Mouse (Mus musculus) erythroid progenitor cell, adult 5-6 weeks (primary cell): ENCODE results near the gene Endog. TPM values are rescaled to one million over a fixed set of nuclear protein-coding genes. Genes with fewer than 3 reads are reported as not detected.
"Not testable (repeated sequence)": the region's sequence is repeated elsewhere in the genome, so short reads cannot be mapped to it uniquely, and the experiment has no call there.

ENCODE experiments used
- ATAC-seq: replicated peaks from 2 replicates; pipeline ENCODE4 v1.8.0; 2016; ENCODE audit warnings: moderate number of reproducible peaks, mild to moderate bottlenecking, moderate TSS enrichment, inconsistent platforms; ENCODE audit not compliant: poor library complexity, low FRiP score, severe bottlenecking
- total RNA-seq, 2 experiments: library from RNA; stranded (forward) in 1 of 2; stranded (reverse) in 1 of 2; fragments of 150-400 nt in 1 of 2; fragments of 186-747, 209-891 nt in 1 of 2; gene quantifications; 2 replicates each; pipeline versions ENCODE4 v1.2.3 to v1.2.4; 2015 to 2017; ENCODE audit warnings: low replicate concordance in 2 of 2

Endog gene
- total RNA-seq, 2 experiments from 2014 or later = not detected

DNA sequence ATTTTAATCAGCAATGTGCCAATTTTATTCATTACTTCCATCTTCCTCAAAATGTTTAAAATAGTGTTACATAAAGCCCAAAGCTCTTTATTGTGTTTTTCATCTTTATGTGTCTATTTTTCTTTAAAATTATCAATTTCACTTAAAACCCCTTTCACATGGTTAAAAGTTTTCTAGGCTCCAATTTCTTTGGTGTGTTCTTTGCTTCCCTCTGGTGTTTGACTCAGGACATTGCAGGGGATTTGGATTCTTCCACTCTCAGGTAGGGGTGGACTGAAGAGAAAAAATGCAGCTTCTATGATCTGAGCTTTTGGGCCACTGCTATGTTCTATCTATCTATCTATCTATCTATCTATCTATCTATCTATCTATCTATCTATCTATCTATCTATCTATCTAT is 9.5 kb upstream of the Endog start:
- no peak for ATAC-seq

DNA sequence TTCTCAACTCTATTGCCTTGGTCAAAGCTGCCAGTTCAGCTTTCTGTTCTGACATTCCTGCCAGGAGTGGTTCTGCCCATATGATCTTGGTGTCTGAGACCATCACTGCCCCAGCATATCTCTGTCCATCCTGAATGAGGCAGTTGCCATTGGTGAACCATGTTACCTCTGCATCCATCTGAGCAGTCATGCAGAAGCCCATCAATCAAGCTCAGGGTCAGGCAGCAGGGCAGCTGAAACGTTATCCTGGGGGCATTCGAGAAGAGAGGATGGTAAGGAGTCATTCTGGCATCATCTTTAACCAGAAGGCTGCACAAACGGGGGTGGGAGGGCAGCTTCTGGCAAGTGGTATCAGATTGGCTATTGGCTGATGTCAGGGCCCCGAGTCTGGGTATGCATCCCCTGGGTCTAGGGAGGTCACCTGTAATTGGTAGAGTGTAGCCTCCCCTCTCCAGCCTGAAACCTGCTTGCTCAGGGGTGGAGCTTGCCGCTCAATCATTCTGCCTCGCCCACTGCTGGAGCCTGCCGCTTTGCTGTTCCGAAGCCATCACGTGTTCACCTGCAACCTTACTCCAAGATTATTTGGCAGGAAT is 6.9 kb upstream of the Endog start:
- ATAC-seq = no peak

DNA sequence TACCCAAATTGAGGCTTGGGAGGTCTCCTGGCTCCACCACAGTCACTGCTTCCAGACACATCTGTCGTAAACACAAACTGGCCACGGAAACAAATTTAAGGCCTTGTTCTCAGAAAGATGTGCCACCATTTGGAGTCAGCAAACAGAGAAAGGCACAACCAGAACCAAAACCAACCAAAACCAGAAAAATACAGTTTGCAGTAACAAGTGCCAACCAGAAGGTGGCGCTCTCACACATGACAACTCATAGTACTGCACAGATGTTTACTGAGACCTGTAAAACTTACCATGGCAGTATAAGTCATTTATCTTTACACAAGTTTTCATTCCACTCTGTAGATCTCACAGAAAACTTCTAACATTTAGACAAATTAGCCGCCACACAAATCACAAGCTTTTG is 4.6 kb upstream of the Endog start:
- ATAC-seq = no peak

DNA sequence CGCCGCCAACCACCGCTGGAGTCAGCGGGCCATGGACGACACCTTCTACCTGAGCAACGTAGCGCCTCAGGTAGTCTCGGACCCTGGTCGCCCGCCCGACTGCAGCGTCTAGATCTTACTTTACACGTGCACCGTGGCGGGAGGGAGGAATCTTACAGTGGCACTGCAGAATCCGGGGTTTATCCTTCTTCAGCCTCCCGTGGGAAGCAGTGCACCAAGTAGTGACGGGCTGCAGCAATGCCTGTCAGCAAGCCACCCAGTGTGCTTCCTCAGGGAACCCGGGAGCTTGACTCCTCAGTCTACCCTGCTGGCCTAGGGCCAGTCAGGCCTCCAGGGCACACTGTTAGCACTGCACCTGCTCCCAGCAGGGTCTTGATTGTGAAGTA is 697 bp downstream of the Endog start:
- ATAC-seq = no peak

DNA sequence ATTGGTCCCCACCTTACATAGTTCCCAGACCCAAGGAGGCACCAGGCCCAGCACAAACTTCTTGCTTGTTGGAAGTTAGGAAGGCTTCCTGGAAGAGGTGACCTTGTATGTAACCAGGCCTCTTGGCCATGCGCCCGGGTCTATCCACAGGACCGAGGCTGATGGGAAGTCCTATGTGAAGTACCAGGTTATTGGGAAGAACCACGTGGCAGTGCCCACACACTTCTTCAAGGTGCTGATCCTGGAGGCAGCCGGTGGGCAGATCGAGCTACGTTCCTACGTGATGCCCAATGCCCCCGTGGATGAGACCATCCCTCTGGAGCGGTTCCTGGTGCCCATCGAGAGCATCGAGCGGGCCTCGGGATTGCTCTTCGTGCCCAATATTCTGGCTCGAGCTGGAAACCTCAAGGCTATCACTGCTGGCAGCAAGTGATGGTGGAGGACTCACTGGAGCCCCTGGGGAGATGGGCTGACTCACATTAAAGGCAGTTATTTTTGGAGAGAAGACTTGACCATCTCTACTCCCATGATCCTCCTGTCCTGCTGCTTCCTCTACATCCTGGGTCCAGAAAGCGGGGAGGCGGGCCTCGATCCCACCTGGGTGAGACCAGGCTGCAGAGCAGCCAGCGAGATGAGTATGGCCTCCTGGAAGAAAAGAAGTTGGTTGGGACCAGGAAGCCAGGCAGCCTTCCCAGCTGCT is 2.4 kb downstream of the Endog start:
- ATAC-seq = no peak

DNA sequence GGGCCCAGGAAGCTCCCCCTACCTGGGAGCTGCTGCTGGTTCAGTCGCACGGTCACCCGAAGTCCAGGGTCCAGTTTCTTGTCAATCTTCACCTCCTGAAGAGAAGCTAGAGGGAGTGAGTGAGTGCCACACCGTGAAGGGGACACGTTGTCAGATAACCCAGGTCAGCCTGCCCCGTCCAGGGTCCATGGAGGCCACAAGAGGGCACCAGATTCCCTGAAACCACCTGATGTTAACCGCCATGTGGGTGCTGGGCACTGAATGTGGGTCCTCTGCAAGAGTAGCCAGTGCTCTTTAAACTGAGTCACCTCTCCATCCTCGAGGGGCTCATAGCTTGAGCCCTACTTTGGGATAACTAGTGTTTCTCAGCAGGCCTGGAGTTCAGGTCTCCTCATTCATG is 4.6 kb downstream of the Endog start:
- no peak for ATAC-seq

DNA sequence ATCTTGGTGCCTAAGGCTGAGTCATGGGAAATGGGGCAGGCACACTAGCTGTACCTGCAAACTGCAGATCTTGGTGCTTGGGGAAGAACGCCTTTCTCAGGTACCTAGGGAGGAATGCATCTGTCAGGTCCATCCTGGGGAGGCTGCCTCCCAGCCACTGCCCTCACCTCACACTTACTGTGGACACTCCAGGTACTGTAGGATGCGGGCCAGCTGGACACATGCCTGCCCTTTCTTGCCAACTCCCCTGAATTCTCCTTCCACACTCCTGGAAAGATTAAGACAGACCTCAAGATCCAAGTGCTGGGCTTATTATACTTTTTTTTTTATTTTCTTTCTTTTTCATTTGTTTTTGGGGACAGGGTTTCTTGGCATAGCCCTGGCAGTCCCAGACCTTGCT is 5.3 kb downstream of the Endog start:
- ATAC-seq = no peak

DNA sequence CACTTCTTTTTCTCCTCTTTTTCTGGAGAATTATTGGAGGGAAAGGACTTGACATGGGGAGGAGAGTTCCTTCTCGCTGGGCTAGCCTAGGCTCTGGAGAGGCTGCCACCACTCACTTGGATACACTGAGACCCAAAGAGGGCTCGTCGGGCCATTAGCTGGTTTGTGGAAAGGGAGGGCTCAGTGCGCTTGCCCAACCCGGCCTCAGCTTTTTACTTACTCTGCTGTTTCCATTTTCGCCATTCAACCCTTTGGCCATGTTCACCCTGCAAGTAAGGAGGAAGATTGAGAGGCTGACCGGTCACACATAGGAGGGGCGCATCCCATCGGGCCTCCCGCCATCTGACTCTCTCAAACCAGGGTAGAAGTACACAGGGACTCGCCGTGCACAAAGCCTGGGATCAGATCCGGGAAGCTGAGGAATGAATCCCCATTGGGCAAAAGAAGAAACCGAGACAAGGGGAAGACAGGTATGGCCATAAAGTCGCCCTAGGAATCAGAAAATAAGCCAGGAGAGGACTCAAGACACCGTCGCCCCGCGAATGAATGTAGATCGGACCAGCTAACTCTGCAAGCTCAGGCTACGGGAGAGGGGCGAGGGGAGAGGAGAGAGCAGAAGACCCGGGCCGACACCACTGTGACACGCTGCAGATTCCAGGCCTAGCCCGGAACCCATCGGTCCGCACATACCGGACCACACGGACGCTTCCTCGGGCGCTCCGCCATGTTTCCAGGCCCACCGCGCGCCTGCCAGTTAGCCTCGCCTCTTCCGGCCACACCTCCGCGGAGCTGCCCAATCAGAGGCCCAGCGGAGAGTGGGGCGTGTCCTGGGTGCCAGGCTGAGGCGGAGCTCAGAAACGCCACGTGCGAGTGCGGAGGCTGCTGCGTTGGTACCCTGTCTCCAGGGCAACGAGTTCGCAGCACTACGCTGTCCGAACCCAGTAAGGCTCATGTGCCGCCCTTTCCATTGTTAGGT is 6.7 kb downstream of the Endog start, which contains the start of gene Spout1:
Gene Spout1, minus strand, starts transcription at position 760 of the 976 bp plus-strand sequence.
- ATAC-seq = peak; percentile 99

DNA sequence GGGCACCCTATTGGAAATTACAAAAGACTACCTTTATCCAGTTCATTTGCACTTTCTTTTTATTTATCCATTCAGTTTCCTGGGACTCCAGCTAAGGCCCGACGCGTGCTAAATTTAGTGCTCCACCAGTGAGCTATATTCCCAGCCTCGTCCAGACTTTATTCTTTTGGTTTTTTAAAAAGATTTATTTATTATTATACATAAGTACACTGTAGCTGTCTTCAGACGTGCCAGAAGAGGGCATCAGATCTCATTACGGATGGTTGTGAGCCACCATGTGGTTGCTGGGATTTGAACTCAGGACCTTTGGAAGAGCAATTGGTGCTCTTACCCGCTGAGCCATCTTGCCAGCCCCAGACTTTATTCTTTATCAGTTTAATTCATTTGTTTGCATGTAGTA is 7.4 kb downstream of the Endog start:
- ATAC-seq = not testable (repeated sequence)

DNA sequence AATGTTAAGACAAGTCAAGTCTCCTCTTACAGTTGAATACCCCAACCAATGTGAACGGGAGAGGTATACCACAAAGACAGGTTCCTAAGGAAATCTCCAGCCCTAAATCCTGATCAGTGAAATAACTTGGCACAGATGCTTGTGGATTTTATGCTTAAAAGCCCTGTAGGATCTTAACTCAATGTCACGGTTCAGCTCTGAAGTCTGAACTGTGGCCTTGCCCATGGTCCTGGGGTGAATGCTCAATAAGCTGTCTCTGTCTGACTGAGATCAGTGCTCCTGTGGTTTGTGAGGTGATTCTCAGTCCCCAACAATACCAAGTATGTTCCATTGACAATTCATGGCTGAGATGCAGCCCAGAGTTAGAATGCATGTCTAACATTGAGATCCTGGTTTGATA is 11.1 kb downstream of the Endog start:
- no peak for ATAC-seq

DNA sequence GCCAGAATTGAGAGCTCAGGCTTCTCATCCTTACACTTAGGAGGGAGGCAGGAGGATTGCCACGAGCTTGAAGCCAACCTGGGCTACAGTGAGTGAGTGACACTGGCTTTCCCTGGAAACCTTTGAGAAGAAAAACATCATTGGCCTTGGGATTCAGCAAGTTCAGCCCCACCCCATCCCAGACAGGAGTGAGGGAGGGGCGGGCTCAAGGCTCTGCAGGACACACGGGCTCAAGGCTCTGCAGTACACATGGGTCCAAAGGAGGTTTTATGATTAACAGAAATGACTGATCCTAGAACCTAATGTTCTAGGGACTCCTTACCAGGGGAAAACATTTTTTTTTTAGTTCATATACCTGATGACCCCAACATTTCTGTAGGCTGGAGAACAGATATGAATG is 12.4 kb downstream of the Endog start:
- ATAC-seq = no peak

DNA sequence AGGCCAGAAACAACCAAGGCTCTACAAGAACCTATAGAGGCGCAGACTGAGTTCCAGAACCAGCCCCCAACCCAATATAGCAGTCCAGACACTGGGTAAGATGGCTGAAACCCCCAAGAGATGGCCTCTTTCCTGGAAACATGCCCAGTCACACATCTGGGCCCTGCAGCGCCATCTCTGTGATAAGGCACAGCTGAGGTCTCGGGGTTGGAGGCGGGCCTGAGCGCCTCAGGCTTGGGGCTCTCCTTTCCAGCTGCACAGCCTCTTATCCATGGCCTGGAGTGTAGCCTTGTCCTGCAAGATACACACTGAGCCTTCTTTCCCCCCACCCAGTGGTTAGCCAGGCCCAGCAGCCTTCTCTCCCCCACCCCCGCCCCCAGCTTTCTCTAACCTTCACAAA is 14.0 kb downstream of the Endog start:
- 0 out of 2 replicates have a peak, but pooled peaks have one; percentile 37 for ATAC-seq

DNA sequence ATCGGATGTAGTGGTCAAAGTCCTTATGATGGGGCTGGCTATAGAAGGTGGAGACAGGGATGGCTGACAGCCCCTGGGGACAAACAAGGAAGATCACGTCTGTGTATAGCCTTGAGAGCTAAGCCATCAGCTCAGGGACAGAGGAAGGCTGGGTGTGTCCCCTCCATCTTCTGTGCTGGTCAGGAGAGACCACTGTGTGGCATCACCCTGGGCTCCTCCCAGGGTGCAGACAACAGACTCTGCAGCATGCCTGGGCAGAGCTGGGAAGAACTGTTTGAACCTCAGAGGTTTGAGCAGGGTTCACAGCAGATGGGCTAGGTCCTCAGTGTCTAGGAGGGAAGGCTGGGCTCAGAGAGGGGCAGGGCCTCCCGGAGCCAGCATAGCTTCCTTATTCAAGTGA is 14.4 kb downstream of the Endog start:
- ATAC-seq = no peak

DNA sequence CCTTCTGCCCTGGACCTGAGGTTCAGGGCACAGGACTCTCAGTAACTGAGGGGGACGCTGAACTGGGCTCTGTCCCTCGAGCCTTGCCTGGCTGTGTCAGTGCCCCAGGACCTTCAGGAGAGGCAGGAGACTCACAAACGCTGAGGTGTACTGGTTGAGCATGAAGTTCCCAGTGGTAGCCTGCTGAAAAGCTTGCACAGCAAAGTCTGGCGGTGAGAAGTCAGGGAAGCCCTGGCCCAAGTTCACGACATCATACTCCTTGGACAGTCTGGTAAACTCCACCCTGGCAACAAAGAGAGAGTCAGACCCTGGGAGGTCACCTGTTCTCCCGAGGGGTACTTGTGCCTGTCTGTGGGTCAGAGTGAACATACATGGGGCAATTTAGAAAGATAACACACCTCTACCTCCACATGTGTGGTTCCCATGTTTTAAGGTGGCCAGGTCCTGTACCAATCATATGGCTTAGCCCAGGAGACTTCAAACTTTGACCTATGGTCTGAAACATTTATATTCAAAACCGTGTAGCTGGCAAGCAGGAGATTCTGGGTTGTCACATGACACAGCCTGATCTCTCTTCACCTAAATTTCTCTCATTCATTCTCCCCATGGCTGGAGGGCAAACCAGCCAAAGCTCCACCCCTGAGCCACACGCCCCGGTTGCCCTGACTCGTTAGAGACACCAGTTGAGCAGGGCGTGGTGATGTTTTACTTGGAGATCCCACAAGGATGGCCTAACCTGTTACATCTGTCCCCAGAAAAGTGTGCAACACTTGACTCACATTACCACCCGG is 20.7 kb downstream of the Endog start:
- no peak for ATAC-seq

DNA sequence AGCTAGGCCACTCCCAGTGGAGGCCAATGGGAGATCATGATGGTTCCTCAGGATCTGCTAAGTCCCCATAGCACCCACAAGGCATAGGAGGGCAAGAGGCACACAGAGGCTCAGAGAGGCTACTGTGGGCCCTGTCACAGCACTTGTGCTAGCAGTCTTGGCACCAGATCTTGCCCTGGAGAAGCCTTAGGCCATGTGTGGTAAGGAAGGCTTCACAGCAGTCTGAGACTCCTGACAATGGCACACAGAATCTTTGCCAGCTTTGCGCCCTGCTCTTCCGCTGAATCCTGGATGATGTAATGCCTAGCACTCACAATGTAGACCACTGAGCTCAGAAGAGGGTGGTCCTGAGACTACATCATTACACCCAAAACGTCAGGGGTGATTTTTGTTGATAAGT is 23.4 kb downstream of the Endog start:
- no peak for ATAC-seq

DNA sequence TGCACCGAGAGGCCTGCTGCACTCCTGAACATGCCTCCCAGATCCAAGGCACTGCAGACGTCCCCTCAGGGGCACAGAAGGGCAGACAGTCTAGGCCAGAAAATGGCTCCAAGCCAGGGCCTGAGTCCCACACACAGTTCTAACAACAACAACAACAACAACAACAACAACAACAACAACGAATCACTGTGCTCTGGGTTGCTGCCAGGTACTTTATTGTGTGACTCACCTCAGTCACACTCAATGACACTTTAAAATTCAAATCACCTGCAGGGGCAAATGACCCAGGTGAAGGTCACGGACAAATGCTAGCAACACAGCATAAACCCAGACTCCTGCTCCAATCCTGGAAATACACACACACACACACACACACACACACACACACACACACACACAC is 26.7 kb downstream of the Endog start:
- ATAC-seq = no peak

DNA sequence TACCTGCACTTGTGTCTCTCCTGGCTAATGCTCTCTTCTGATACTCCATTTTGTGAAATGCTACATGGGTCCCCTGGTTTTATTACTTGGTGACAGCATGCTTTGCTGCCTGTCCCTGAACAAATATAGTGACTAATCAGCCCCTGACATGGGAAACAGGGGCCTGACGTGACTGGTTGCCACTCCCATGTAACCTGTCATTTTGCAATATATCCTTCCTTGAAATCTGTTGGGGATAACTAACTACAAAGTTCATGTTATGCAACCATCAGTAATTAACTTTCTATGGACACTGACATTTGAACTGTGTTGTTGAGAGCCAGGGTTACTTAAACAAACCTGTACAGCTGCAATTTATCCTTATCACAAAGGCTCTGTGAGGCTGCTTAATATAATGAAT is 28.7 kb downstream of the Endog start:
- ATAC-seq = no peak

DNA sequence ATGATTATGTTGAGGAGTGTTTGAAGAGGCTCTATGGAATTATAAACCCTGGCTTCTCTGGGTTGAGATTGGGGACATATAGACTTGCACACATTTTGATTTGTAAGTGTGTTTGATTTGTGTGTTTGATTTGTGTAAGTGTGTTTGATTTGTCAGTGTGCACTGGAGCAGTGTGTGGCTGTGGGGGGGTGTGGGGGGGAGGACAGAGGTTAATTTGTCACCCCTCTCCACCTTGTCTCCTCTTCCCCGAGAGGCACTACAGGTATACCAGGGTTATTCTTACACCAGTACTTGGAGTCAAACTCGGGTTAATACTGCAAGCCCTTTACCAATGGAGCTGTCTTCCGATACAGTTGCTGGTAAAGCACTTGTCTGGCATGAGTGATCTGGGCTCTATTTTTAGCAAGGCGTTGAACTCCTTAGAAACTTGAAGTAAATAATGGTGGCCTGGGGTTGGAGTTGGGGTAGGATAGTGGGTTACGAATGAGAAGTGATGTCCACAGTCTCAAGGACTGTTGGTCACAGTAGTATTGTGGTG is 29.2 kb downstream of the Endog start:
- ATAC-seq = no peak

DNA sequence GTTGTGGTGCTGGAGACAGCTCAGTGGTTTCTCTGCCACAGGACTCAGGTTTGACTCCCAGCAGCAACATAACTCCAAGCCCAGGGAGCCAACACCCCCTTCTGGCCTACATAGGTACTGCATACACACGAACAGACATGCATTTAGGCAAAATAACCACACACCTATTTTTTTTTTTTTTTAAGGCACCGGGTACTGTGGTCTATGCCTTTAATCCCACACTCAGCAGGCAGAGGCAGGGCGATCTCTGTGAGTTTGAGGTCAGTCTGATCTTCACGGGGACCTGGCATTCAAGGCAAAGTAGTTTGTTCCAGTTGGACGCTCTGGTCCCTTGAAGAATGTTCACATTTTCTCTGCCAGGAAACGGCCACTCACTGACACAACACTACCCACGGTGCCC is 32.1 kb downstream of the Endog start:
- ATAC-seq = no peak

DNA sequence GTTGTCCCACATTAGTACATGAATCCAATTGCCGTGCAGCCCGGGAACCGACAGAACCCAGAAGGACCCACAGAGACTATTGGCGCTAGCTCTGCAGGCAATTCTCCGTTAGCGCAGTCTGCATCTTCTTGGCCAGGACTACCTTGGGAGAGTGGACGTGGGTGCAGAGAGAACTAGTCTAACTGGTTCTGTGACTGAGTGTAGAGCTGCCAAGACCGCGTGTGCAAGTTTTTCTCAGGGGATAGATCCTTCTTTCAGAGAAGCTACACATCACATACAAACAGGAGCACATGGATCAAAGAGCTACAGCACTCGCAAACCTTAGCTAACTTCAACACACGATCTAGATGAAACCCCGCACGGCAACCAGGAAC is 33.9 kb downstream of the Endog start:
- no peak; the same call in 1 of the 2 replicates for ATAC-seq
